7 mouse cellular contexts compared by ENCODE assay signal in genomic region chr19:7415916-7416833, GRCm38 (mm10). TPM values are rescaled to one million over a fixed set of nuclear protein-coding genes. Genes with fewer than 3 reads are reported as not detected.
DNase-seq lines count a peak whose midpoint lies in the region; TF ChIP-seq lines count a peak whose summit lies in the region.

No protein-coding gene starts in this region.

- H3K36me3 ChIP-seq in thymus, adult 2 months (ENCODE audit: control insufficient read depth, insufficient read depth, low read length) = no peaks in the 10 kb centered on the region

- peaks cover 26% of the 10 kb centered on the region for H3K4me1 ChIP-seq in thymus, adult 2 months (replicated peaks; ENCODE audit: control insufficient read depth, insufficient read depth, low read length)
- peaks cover 24% of the 10 kb centered on the region for H3K4me1 ChIP-seq in olfactory bulb, adult 2 months (ENCODE audit: control insufficient read depth, insufficient read depth, low read length)

- H3K27ac ChIP-seq in thymus, adult 2 months (ENCODE audit: control insufficient read depth, insufficient read depth, low read length) = no peak overlapping the region
- no peak overlapping the region for H3K27ac ChIP-seq in olfactory bulb, adult 2 months (ENCODE audit: insufficient read depth, low read depth, low read length)

- peaks cover 3% of the 10 kb centered on the region; the same call in 1 of the 2 replicates for H3K27me3 ChIP-seq in thymus, adult 2 months (ENCODE audit: control insufficient read depth, insufficient read depth, low read length)

- DNase-seq in thymus, adult 2 months = no peak
- DNase-seq in thymus, adult 18-20 months = no peak
- peak; percentile 21 to 30 for DNase-seq in heart, adult 9 months (ENCODE audit: low spot score in 2 of 2)
- DNase-seq in kidney, postnatal 14 days = peak; percentile 55
- no peak for DNase-seq in urinary bladder, postnatal 25 days (ENCODE audit: low spot score)
- no peak for DNase-seq in frontal cortex, postnatal 36 days (ENCODE audit: low spot score in 2 of 2)

- no peak for TF ChIP-seq POLR2A in thymus, adult 2 months (IDR thresholded peaks at IDR 0.05; ENCODE audit: control insufficient read depth, extremely low read depth, insufficient read depth, low read length, poor library complexity)
- no peak for TF ChIP-seq POLR2A in olfactory bulb, adult 2 months (IDR thresholded peaks at IDR 0.05; ENCODE audit: insufficient read depth, low read depth, low read length)

- WGBS in thymus, adult 2 months = 61% methylated on average over 22 of the region's 22 CpGs
- 54% methylated on average over 22 of the region's 22 CpGs for WGBS in olfactory bulb, adult 2 months

- peak overlapping the region; percentile 93 for H3K4me3 ChIP-seq in thymus, adult 2 months (ENCODE audit: control insufficient read depth, insufficient read depth, low read length)
- H3K4me3 ChIP-seq in olfactory bulb, adult 2 months (ENCODE audit: insufficient read depth, low read depth, low read length) = peak overlapping the region; percentile 77

- no peak for TF ChIP-seq CTCF in thymus, adult 2 months (IDR thresholded peaks at IDR 0.05; ENCODE audit: borderline replicate concordance, control insufficient read depth, extremely low read depth, insufficient read depth, low read length, poor library complexity)
- no peak for TF ChIP-seq CTCF in olfactory bulb, adult 2 months (IDR thresholded peaks at IDR 0.05; ENCODE audit: insufficient read depth, low read depth, low read length)

RNA-seq across cellular contexts. Expression of gene 2700081O15Rik, which starts 1.2 kb away (rescaled TPM):
- polyA plus RNA-seq in thymus, adult 2 months (2012; rRNA removed) = 68.3 and 80.8 TPM in 2 replicates
- 113 TPM in 1 of 2 replicates, not detected in the other for polyA plus RNA-seq in olfactory bulb, adult 2 months (2012; ENCODE audit: insufficient read depth, insufficient read length, low replicate concordance, missing spikeins)

RNA-seq across cellular contexts. Expression of gene Spindoc, which starts 33.4 kb away (rescaled TPM):
- polyA plus RNA-seq in thymus, adult 2 months (2012; rRNA removed) = 48.9 and 61.9 TPM in 2 replicates
- not detected in 2 replicates for polyA plus RNA-seq in olfactory bulb, adult 2 months (2012; ENCODE audit: insufficient read depth, insufficient read length, low replicate concordance, missing spikeins)

Comparison
In these comparisons a context has a peak if more than half of its experiments do, and no peak if none do; other contexts are left out.
1. DNase-seq: peak in heart, adult 9 months (2 of 2) and kidney, postnatal 14 days (single experiment); none in thymus, adult 2 months (single experiment), thymus, adult 18-20 months (0 of 2), urinary bladder, postnatal 25 days (single experiment) and frontal cortex, postnatal 36 days (0 of 2).